Mouse (Mus musculus) forebrain, embryonic 15.5 days (tissue): ENCODE results near the gene Inpp5a. TPM values are rescaled to one million over a fixed set of nuclear protein-coding genes. Genes with fewer than 3 reads are reported as not detected.

ENCODE experiments used
- ATAC-seq: fragments of 200-750 bp; cut with Nextera tagmentation; replicated peaks from 2 replicates; pipeline ENCODE4 v1.8.0; 2017; ENCODE audit warnings: mild to moderate bottlenecking, moderate TSS enrichment, moderate library complexity
- H3K27ac ChIP-seq: fragments of 300-500 bp; sonication (generic); replicated peaks from 2 replicates; pipeline ENCODE4 v1.5.1; 2015; ENCODE audit warnings: mild to moderate bottlenecking, inconsistent platforms
- H3K27me3 ChIP-seq: fragments of 300-500 bp; sonication (generic); 2 replicates; pipeline ENCODE4 v1.6.1; 2015; ENCODE audit warnings: inconsistent platforms
- H3K36me3 ChIP-seq: fragments of 300-500 bp; sonication (generic); 2 replicates; pipeline ENCODE4 v1.6.1; 2015; ENCODE audit warnings: mild to moderate bottlenecking, inconsistent platforms
- H3K4me1 ChIP-seq: fragments of 300-500 bp; sonication (generic); 2 replicates; pipeline ENCODE4 v1.6.1; 2015; ENCODE audit warnings: inconsistent platforms
- H3K4me2 ChIP-seq: fragments of 300-500 bp; sonication (generic); replicated peaks from 2 replicates; pipeline ENCODE4 v1.6.1; 2015; ENCODE audit warnings: mild to moderate bottlenecking, inconsistent platforms
- H3K4me3 ChIP-seq: fragments of 300-500 bp; sonication (generic); 2 replicates; pipeline ENCODE4 v1.5.1; 2015; ENCODE audit warnings: mild to moderate bottlenecking, inconsistent platforms
- H3K9ac ChIP-seq: fragments of 300-500 bp; sonication (generic); replicated peaks from 2 replicates; pipeline ENCODE4 v1.6.1; 2015; ENCODE audit warnings: mild to moderate bottlenecking, inconsistent platforms
- H3K9me3 ChIP-seq: fragments of 300-500 bp; sonication (generic); 2 replicates; pipeline ENCODE4 v1.6.1; 2016; ENCODE audit warnings: inconsistent platforms
- WGBS: fragments of 180-500 bp; shearing (Covaris S2); methylation state at CpG from one replicate; pipeline ENCODE4 v1.1.7; 2015; ENCODE audit warnings: mixed read lengths; 5-methylcytosine and 5-hydroxymethylcytosine counted together
- polyA plus RNA-seq: library from polyadenylated mRNA; unstranded; fragments of >200 nt; fragmentation: Nextera tagmentation; extraction: Ambion mirVana; gene quantifications from 2 replicates; pipeline ENCODE4 v1.2.1, GENCODE M21; 2015

Gene Inpp5a
- polyA plus RNA-seq, 1 experiment from 2014 or later: 12.7 TPM

- 52% methylated on average over 13 of the region's 13 CpGs for WGBS
- H3K27ac ChIP-seq: no peak overlapping the region
- no peak overlapping the region for H3K4me2 ChIP-seq
- no peaks in the 10 kb centered on the region for H3K9me3 ChIP-seq
- no peaks in the 10 kb centered on the region for H3K36me3 ChIP-seq
- no peaks in the 10 kb centered on the region for H3K27me3 ChIP-seq
- ATAC-seq: peak; percentile 42
- H3K9ac ChIP-seq: no peak overlapping the region
- no peak overlapping the region for H3K4me3 ChIP-seq
- peaks cover 29% of the 10 kb centered on the region for H3K4me1 ChIP-seq
These were observed 25.5 kb upstream of the Inpp5a start for GRCm38 (mm10) chr7:139363281-139364004.

GRCm38 (mm10) chr7:139364005-139364557 lies 24.8 kb upstream of the Inpp5a start:
- peak; percentile 61 for ATAC-seq
- no peak overlapping the region for H3K27ac ChIP-seq
- H3K27me3 ChIP-seq: no peaks in the 10 kb centered on the region
- H3K4me2 ChIP-seq: 0 out of 2 replicates have a peak overlapping the region, but pooled peaks have one; percentile 7
- no peaks in the 10 kb centered on the region for H3K9me3 ChIP-seq
- no peaks in the 10 kb centered on the region for H3K36me3 ChIP-seq
- H3K4me1 ChIP-seq: peaks cover 35% of the 10 kb centered on the region
- WGBS: 3% methylated on average over 9 of the region's 9 CpGs
- H3K4me3 ChIP-seq: no peak overlapping the region
- H3K9ac ChIP-seq: no peak overlapping the region

- H3K4me1 ChIP-seq: peaks cover 35% of the 10 kb centered on the region
- H3K27ac ChIP-seq: no peak overlapping the region
- no peaks in the 10 kb centered on the region for H3K36me3 ChIP-seq
- 84% methylated on average over 13 of the region's 13 CpGs for WGBS
- no peak overlapping the region for H3K4me3 ChIP-seq
- H3K9ac ChIP-seq: no peak overlapping the region
- no peak overlapping the region for H3K4me2 ChIP-seq
- H3K9me3 ChIP-seq: no peaks in the 10 kb centered on the region
- ATAC-seq: no peak
- no peaks in the 10 kb centered on the region for H3K27me3 ChIP-seq
These were observed 23.7 kb upstream of the Inpp5a start for GRCm38 (mm10) chr7:139364936-139365830.

GRCm38 (mm10) chr7:139366131-139366530 lies 22.8 kb upstream of the Inpp5a start:
- no peaks in the 10 kb centered on the region for H3K9me3 ChIP-seq
- H3K4me2 ChIP-seq: no peak overlapping the region
- H3K4me1 ChIP-seq: peaks cover 35% of the 10 kb centered on the region
- no peak overlapping the region for H3K27ac ChIP-seq
- 90% methylated on average over 3 of the region's 3 CpGs for WGBS
- H3K9ac ChIP-seq: no peak overlapping the region
- H3K4me3 ChIP-seq: no peak overlapping the region
- no peaks in the 10 kb centered on the region for H3K36me3 ChIP-seq
- no peak for ATAC-seq
- no peaks in the 10 kb centered on the region for H3K27me3 ChIP-seq

GRCm38 (mm10) chr7:139366549-139366948 lies 22.4 kb upstream of the Inpp5a start:
- Histone ChIP-seq H3K27me3 (no peaks in the 10 kb centered on the region), H3K4me2 (no peak overlapping the region), H3K4me3 (no peak overlapping the region), H3K27ac (no peak overlapping the region), H3K9me3 (no peaks in the 10 kb centered on the region), H3K36me3 (no peaks in the 10 kb centered on the region), H3K4me1 (peaks cover 35% of the 10 kb centered on the region), H3K9ac (no peak overlapping the region)
- ATAC-seq: no peak
- WGBS: 82% methylated on average over 4 of the region's 4 CpGs

- Histone ChIP-seq H3K27ac (peak overlapping the region; percentile 16; the same call in 1 of the 2 replicates), H3K4me1 (peaks cover 26% of the 10 kb centered on the region), H3K36me3 (no peaks in the 10 kb centered on the region), H3K4me2 (no peak overlapping the region), H3K9ac (no peak overlapping the region), H3K4me3 (no peak overlapping the region), H3K27me3 (no peaks in the 10 kb centered on the region), H3K9me3 (no peaks in the 10 kb centered on the region)
- 88% methylated on average over 2 of the region's 2 CpGs for WGBS
- no peak for ATAC-seq
These were observed 20.7 kb upstream of the Inpp5a start for GRCm38 (mm10) chr7:139368218-139368617.

GRCm38 (mm10) chr7:139368722-139369380 lies 20.1 kb upstream of the Inpp5a start:
- Histone ChIP-seq H3K36me3 (no peaks in the 10 kb centered on the region), H3K4me1 (peaks cover 20% of the 10 kb centered on the region), H3K27me3 (no peaks in the 10 kb centered on the region), H3K27ac (peak overlapping the region; percentile 16; the same call in 1 of the 2 replicates), H3K4me3 (no peak overlapping the region), H3K4me2 (no peak overlapping the region), H3K9ac (no peak overlapping the region), H3K9me3 (no peaks in the 10 kb centered on the region)
- ATAC-seq: no peak; the same call in 1 of the 2 replicates
- WGBS: 57% methylated on average over 14 of the region's 14 CpGs

- no peaks in the 10 kb centered on the region for H3K27me3 ChIP-seq
- no peak overlapping the region for H3K27ac ChIP-seq
- H3K36me3 ChIP-seq: no peaks in the 10 kb centered on the region
- H3K9ac ChIP-seq: no peak overlapping the region
- ATAC-seq: no peak
- WGBS: 91% methylated on average over 6 of the region's 6 CpGs
- H3K4me3 ChIP-seq: no peak overlapping the region
- H3K9me3 ChIP-seq: no peaks in the 10 kb centered on the region
- no peak overlapping the region for H3K4me2 ChIP-seq
- H3K4me1 ChIP-seq: peaks cover 13% of the 10 kb centered on the region
These were observed 19.3 kb upstream of the Inpp5a start for GRCm38 (mm10) chr7:139369501-139370088.

GRCm38 (mm10) chr7:139371389-139371788 lies 17.5 kb upstream of the Inpp5a start:
- no peak overlapping the region for H3K4me2 ChIP-seq
- H3K27ac ChIP-seq: no peak overlapping the region
- peaks cover 10% of the 10 kb centered on the region; the same call in 1 of the 2 replicates for H3K4me1 ChIP-seq
- H3K9me3 ChIP-seq: no peaks in the 10 kb centered on the region
- H3K36me3 ChIP-seq: no peaks in the 10 kb centered on the region
- no peaks in the 10 kb centered on the region for H3K27me3 ChIP-seq
- ATAC-seq: no peak
- no peak overlapping the region for H3K4me3 ChIP-seq
- H3K9ac ChIP-seq: no peak overlapping the region

- no peak overlapping the region for H3K27ac ChIP-seq
- 78% methylated on average over 7 of the region's 7 CpGs for WGBS
- ATAC-seq: no peak
- no peak overlapping the region for H3K9ac ChIP-seq
- H3K9me3 ChIP-seq: no peaks in the 10 kb centered on the region
- H3K36me3 ChIP-seq: no peaks in the 10 kb centered on the region
- H3K27me3 ChIP-seq: no peaks in the 10 kb centered on the region
- no peak overlapping the region for H3K4me3 ChIP-seq
- no peak overlapping the region for H3K4me2 ChIP-seq
- no peaks in the 10 kb centered on the region for H3K4me1 ChIP-seq
These were observed 11.5 kb upstream of the Inpp5a start for GRCm38 (mm10) chr7:139377381-139377780.

- Histone ChIP-seq H3K36me3 (no peaks in the 10 kb centered on the region), H3K9me3 (no peaks in the 10 kb centered on the region), H3K27me3 (no peaks in the 10 kb centered on the region), H3K4me3 (no peak overlapping the region), H3K4me1 (no peaks in the 10 kb centered on the region), H3K9ac (no peak overlapping the region), H3K4me2 (no peak overlapping the region), H3K27ac (no peak overlapping the region)
- WGBS: 91% methylated on average over 3 of the region's 3 CpGs
- ATAC-seq: no peak
These were observed 10.6 kb upstream of the Inpp5a start for GRCm38 (mm10) chr7:139378355-139378754.
